Mouse (Mus musculus) cerebellum, adult 18-20 months (tissue): ENCODE measurements at regions not wholly inside any gene's neighbourhood (a gene's known extent, or its start where the extent isn't known, plus 50 kb on each side); places are given as distances from the start of the nearest gene placed in this dataset.

Experiments used
- DNase-seq, 2 experiments: peaks; one replicate each; pipeline ENCODE4 v3.0.0; 2021

GRCm38 (mm10) chr15:45266620-45267263, 5132.6 kb downstream of the 9330182O14Rik start:
- peak in 1 of 2 experiments; percentile 2 for DNase-seq

- no peak for DNase-seq
Measured at GRCm38 (mm10) chr15:45273677-45274076, 5139.5 kb downstream of the 9330182O14Rik start.

GRCm38 (mm10) chr15:45321628-45322027, 5187.5 kb downstream of the 9330182O14Rik start:
- no peak for DNase-seq

GRCm38 (mm10) chr15:45350496-45350895, 5216.3 kb downstream of the 9330182O14Rik start:
- no peak for DNase-seq
